Mouse (Mus musculus): ENCODE data around the gene Olfr427.
"Not testable (repeated sequence)": the region's sequence is repeated elsewhere in the genome, so short reads cannot be mapped to it uniquely, and the experiment has no call there.

The Olfr427 gene

GRCm38 (mm10) chr1:174096591-174096990 lies at the start of gene Olfr427:
Gene Olfr427 (plus strand): TSS chr1:174096891.
- no peak for DNase-seq (ENCODE audit: low read depth in 2 of 2, low spot score in 2 of 2)

GRCm38 (mm10) chr1:174048227-174048626 lies 48.5 kb upstream of the Olfr427 start:
- DNase-seq (ENCODE audit: low read depth in 2 of 2, low spot score in 2 of 2): not testable (repeated sequence)

GRCm38 (mm10) chr1:174048893-174049292 lies 47.8 kb upstream of the Olfr427 start, which contains the start of gene Olfr432:
Gene Olfr432 (plus strand): TSS chr1:174049205.
- no peak for DNase-seq (ENCODE audit: low read depth in 2 of 2, low spot score in 2 of 2)

GRCm38 (mm10) chr1:174049357-174049756 lies 47.3 kb upstream of the Olfr427 start:
- not testable (repeated sequence) for DNase-seq (ENCODE audit: low read depth in 2 of 2, low spot score in 2 of 2)

GRCm38 (mm10) chr1:174050532-174050931 lies 46.2 kb upstream of the Olfr427 start:
- no peak for DNase-seq (ENCODE audit: low read depth in 2 of 2, low spot score in 2 of 2)

GRCm38 (mm10) chr1:174051515-174051914 lies 45.2 kb upstream of the Olfr427 start:
- no peak for DNase-seq (ENCODE audit: low read depth in 2 of 2, low spot score in 2 of 2)

- DNase-seq (ENCODE audit: low read depth in 2 of 2, low spot score in 2 of 2): no peak
Measured at GRCm38 (mm10) chr1:174051931-174052536, 44.7 kb upstream of the Olfr427 start.

- DNase-seq (ENCODE audit: low read depth in 2 of 2, low spot score in 2 of 2): no peak
Measured at GRCm38 (mm10) chr1:174052981-174053380, 43.7 kb upstream of the Olfr427 start.

GRCm38 (mm10) chr1:174055248-174055647 lies 41.4 kb upstream of the Olfr427 start:
- no peak for DNase-seq (ENCODE audit: low read depth in 2 of 2, low spot score in 2 of 2)

GRCm38 (mm10) chr1:174066305-174066704 lies 30.4 kb upstream of the Olfr427 start, which contains the start of gene Olfr430:
Gene Olfr430 (plus strand): TSS chr1:174066605.
- no peak for DNase-seq (ENCODE audit: low read depth in 2 of 2, low spot score in 2 of 2)

GRCm38 (mm10) chr1:174084031-174084430 lies 12.7 kb upstream of the Olfr427 start, which contains the start of gene Olfr429:
Gene Olfr429 (plus strand): TSS chr1:174084331.
- DNase-seq (ENCODE audit: low read depth in 2 of 2, low spot score in 2 of 2): no peak

- DNase-seq (ENCODE audit: low read depth in 2 of 2, low spot score in 2 of 2): no peak
Measured at GRCm38 (mm10) chr1:174103735-174104134, 7.0 kb downstream of the Olfr427 start.

- no peak for DNase-seq (ENCODE audit: low read depth in 2 of 2, low spot score in 2 of 2)
Measured at GRCm38 (mm10) chr1:174121062-174121461, 24.4 kb downstream of the Olfr427 start, which contains the start of gene Olfr231. Gene Olfr231 (minus strand): TSS chr1:174121162.

- no peak for DNase-seq (ENCODE audit: low read depth in 2 of 2, low spot score in 2 of 2)
Measured at GRCm38 (mm10) chr1:174131217-174131616, 34.5 kb downstream of the Olfr427 start, which contains the start of gene Olfr424. Gene Olfr424 (plus strand): TSS chr1:174131517.

- DNase-seq (ENCODE audit: low read depth in 2 of 2, low spot score in 2 of 2): no peak
Measured at GRCm38 (mm10) chr1:174131999-174132398, 35.3 kb downstream of the Olfr427 start.

- DNase-seq (ENCODE audit: low read depth in 2 of 2, low spot score in 2 of 2): no peak
Measured at GRCm38 (mm10) chr1:174141384-174141783, 44.7 kb downstream of the Olfr427 start.

- no peak for DNase-seq (ENCODE audit: low read depth in 2 of 2, low spot score in 2 of 2)
Measured at GRCm38 (mm10) chr1:174146696-174147095, 50.0 kb downstream of the Olfr427 start.

- no peak for DNase-seq (ENCODE audit: low read depth in 2 of 2, low spot score in 2 of 2)
Measured at GRCm38 (mm10) chr1:174149289-174149688, 52.6 kb downstream of the Olfr427 start.
